In genomic region chr3:95856115-95856514, GRCm38 (mm10) we compare ENCODE assay signal across 8 mouse cellular contexts. TPM values are rescaled to one million over a fixed set of nuclear protein-coding genes. Genes with fewer than 3 reads are reported as not detected.
DNase-seq lines count a peak whose midpoint lies in the region; ATAC-seq and TF ChIP-seq lines count a peak whose summit lies in the region.

No protein-coding gene starts in this region.

- no peak for TF ChIP-seq CTCF in lung, adult 2 months (IDR thresholded peaks at IDR 0.05; ENCODE audit: insufficient read depth, low read length)

- H3K4me2 ChIP-seq in embryonic facial prominence, embryonic 13.5 days = peak overlapping the region; percentile 69
- H3K4me2 ChIP-seq in intestine, embryonic 16.5 days (ENCODE audit: low read depth, low read length) = peak overlapping the region; percentile 60
- H3K4me2 ChIP-seq in neural tube, embryonic 13.5 days = peak overlapping the region; percentile 75

- no peaks in the 10 kb centered on the region for H3K9me3 ChIP-seq in embryonic facial prominence, embryonic 13.5 days
- H3K9me3 ChIP-seq in intestine, embryonic 16.5 days (ENCODE audit: control insufficient read depth, low read length) = no peaks in the 10 kb centered on the region
- no peaks in the 10 kb centered on the region for H3K9me3 ChIP-seq in neural tube, embryonic 13.5 days

- peak overlapping the region; percentile 95 for H3K4me3 ChIP-seq in lung, adult 2 months (replicated peaks; ENCODE audit: extremely low read depth, low read depth, low read length)
- H3K4me3 ChIP-seq in embryonic facial prominence, embryonic 13.5 days = peak overlapping the region; percentile 82
- H3K4me3 ChIP-seq in intestine, embryonic 16.5 days (ENCODE audit: low read length) = peak overlapping the region; percentile 86
- H3K4me3 ChIP-seq in neural tube, embryonic 13.5 days = peak overlapping the region; percentile 82

- 20% methylated on average over 7 of the region's 7 CpGs for WGBS in lung, adult 2 months
- WGBS in embryonic facial prominence, embryonic 13.5 days = 20% methylated on average over 7 of the region's 7 CpGs
- WGBS in intestine, embryonic 16.5 days = 23% methylated on average over 7 of the region's 7 CpGs
- WGBS in neural tube, embryonic 13.5 days = 28% methylated on average over 7 of the region's 7 CpGs

- H3K27ac ChIP-seq in embryonic facial prominence, embryonic 13.5 days = peak overlapping the region; percentile 86
- peak overlapping the region; percentile 76 for H3K27ac ChIP-seq in intestine, embryonic 16.5 days (ENCODE audit: low read length)
- peak overlapping the region; percentile 72 for H3K27ac ChIP-seq in neural tube, embryonic 13.5 days (replicated peaks)

- H3K27me3 ChIP-seq in embryonic facial prominence, embryonic 13.5 days = no peaks in the 10 kb centered on the region
- H3K27me3 ChIP-seq in intestine, embryonic 16.5 days (replicated peaks; ENCODE audit: control insufficient read depth, insufficient read depth, low read length) = no peaks in the 10 kb centered on the region
- H3K27me3 ChIP-seq in neural tube, embryonic 13.5 days = no peaks in the 10 kb centered on the region

- peak overlapping the region; percentile 90 for H3K9ac ChIP-seq in embryonic facial prominence, embryonic 13.5 days
- peak overlapping the region; percentile 93 for H3K9ac ChIP-seq in intestine, embryonic 16.5 days (ENCODE audit: low read depth, low read length)
- H3K9ac ChIP-seq in neural tube, embryonic 13.5 days = peak overlapping the region; percentile 87

- no peaks in the 10 kb centered on the region; the same call in 1 of the 2 replicates for H3K4me1 ChIP-seq in lung, adult 2 months (ENCODE audit: control insufficient read depth, insufficient read depth, low read length)
- H3K4me1 ChIP-seq in embryonic facial prominence, embryonic 13.5 days = peaks cover 7% of the 10 kb centered on the region; the same call in 1 of the 2 replicates
- H3K4me1 ChIP-seq in intestine, embryonic 16.5 days (ENCODE audit: control insufficient read depth, insufficient read depth, low read length) = peaks cover 5% of the 10 kb centered on the region
- peaks cover 16% of the 10 kb centered on the region for H3K4me1 ChIP-seq in neural tube, embryonic 13.5 days (replicated peaks)

- H3K36me3 ChIP-seq in embryonic facial prominence, embryonic 13.5 days = peaks cover 21% of the 10 kb centered on the region
- peaks cover 5% of the 10 kb centered on the region for H3K36me3 ChIP-seq in intestine, embryonic 16.5 days (ENCODE audit: control insufficient read depth, insufficient read depth, low read length)
- peaks cover 22% of the 10 kb centered on the region for H3K36me3 ChIP-seq in neural tube, embryonic 13.5 days

- no peak for ATAC-seq in embryonic facial prominence, embryonic 13.5 days (ENCODE audit: insufficient number of reproducible peaks, insufficient read depth, low FRiP score, low TSS enrichment, low read depth)
- ATAC-seq in intestine, embryonic 16.5 days = 0 out of 2 replicates have a peak, but pooled peaks have one; percentile 12
- peak; percentile 24; the same call in 1 of the 2 replicates for ATAC-seq in neural tube, embryonic 13.5 days (ENCODE audit: low read depth)

- no peak for TF ChIP-seq POLR2A in lung, adult 2 months (IDR thresholded peaks at IDR 0.05; ENCODE audit: borderline replicate concordance, extremely low read depth, low read depth, low read length)

- no peak for DNase-seq in lung, adult 2 months
- DNase-seq in lung, postnatal 25 days (ENCODE audit: low spot score) = no peak
- no peak for DNase-seq in layer of hippocampus, adult 9-11 months
- DNase-seq in right cerebral cortex, postnatal 10 days (ENCODE audit: low spot score in 2 of 2) = no peak
- DNase-seq in ovary, postnatal 36 days (ENCODE audit: low spot score) = no peak

RNA-seq across cellular contexts. Expression of gene Prpf3, which starts 0.4 kb away (rescaled TPM):
- polyA plus RNA-seq in lung, adult 2 months (2012; rRNA removed) = 7.5 and 13.2 TPM in 2 replicates
- polyA plus RNA-seq in embryonic facial prominence, embryonic 13.5 days (2015; fragmentation: Nextera tagmentation; extraction: Ambion mirVana) = 52.6 and 60.9 TPM in 2 replicates
- polyA plus RNA-seq in intestine, embryonic 16.5 days (2015; fragmentation: Nextera tagmentation; extraction: Ambion mirVana) = 39.2 and 42.0 TPM in 2 replicates
- polyA plus RNA-seq in neural tube, embryonic 13.5 days (2015; fragmentation: Nextera tagmentation; extraction: Ambion mirVana) = 36.1 and 40.0 TPM in 2 replicates

RNA-seq across cellular contexts. Expression of gene Mrps21, which starts 15.2 kb away (rescaled TPM):
- 37.7 and 69.0 TPM in 2 replicates for polyA plus RNA-seq in lung, adult 2 months (2012; rRNA removed)
- 295 and 350 TPM in 2 replicates for polyA plus RNA-seq in embryonic facial prominence, embryonic 13.5 days (2015; fragmentation: Nextera tagmentation; extraction: Ambion mirVana)
- polyA plus RNA-seq in intestine, embryonic 16.5 days (2015; fragmentation: Nextera tagmentation; extraction: Ambion mirVana) = 357 and 360 TPM in 2 replicates
- polyA plus RNA-seq in neural tube, embryonic 13.5 days (2015; fragmentation: Nextera tagmentation; extraction: Ambion mirVana) = 327 and 348 TPM in 2 replicates

RNA-seq across cellular contexts. Expression of gene Ciart, which starts 25.9 kb away (rescaled TPM):
- 26.1 and 29.3 TPM in 2 replicates for polyA plus RNA-seq in lung, adult 2 months (2012; rRNA removed)
- 7.0 and 7.8 TPM in 2 replicates for polyA plus RNA-seq in embryonic facial prominence, embryonic 13.5 days (2015; fragmentation: Nextera tagmentation; extraction: Ambion mirVana)
- polyA plus RNA-seq in intestine, embryonic 16.5 days (2015; fragmentation: Nextera tagmentation; extraction: Ambion mirVana) = 6.4 and 7.6 TPM in 2 replicates
- polyA plus RNA-seq in neural tube, embryonic 13.5 days (2015; fragmentation: Nextera tagmentation; extraction: Ambion mirVana) = 3.9 and 5.1 TPM in 2 replicates

RNA-seq across cellular contexts. Expression of gene BC028528, which starts 35.7 kb away (rescaled TPM):
- 81.5 and 113 TPM in 2 replicates for polyA plus RNA-seq in lung, adult 2 months (2012; rRNA removed)
- 17.9 and 18.6 TPM in 2 replicates for polyA plus RNA-seq in embryonic facial prominence, embryonic 13.5 days (2015; fragmentation: Nextera tagmentation; extraction: Ambion mirVana)
- polyA plus RNA-seq in intestine, embryonic 16.5 days (2015; fragmentation: Nextera tagmentation; extraction: Ambion mirVana) = 18.4 and 19.8 TPM in 2 replicates
- 21.9 and 24.1 TPM in 2 replicates for polyA plus RNA-seq in neural tube, embryonic 13.5 days (2015; fragmentation: Nextera tagmentation; extraction: Ambion mirVana)

RNA-seq across cellular contexts. Expression of gene Rprd2, which starts 37.5 kb away (rescaled TPM):
- 10.0 and 12.1 TPM in 2 replicates for polyA plus RNA-seq in lung, adult 2 months (2012; rRNA removed)
- polyA plus RNA-seq in embryonic facial prominence, embryonic 13.5 days (2015; fragmentation: Nextera tagmentation; extraction: Ambion mirVana) = 25.4 and 28.3 TPM in 2 replicates
- polyA plus RNA-seq in intestine, embryonic 16.5 days (2015; fragmentation: Nextera tagmentation; extraction: Ambion mirVana) = 13.5 TPM in 2 replicates
- 22.6 and 26.5 TPM in 2 replicates for polyA plus RNA-seq in neural tube, embryonic 13.5 days (2015; fragmentation: Nextera tagmentation; extraction: Ambion mirVana)
